Mouse (Mus musculus): Measurements from ENCODE around the gene Dph2. TPM values are rescaled to one million over a fixed set of nuclear protein-coding genes. Genes with fewer than 3 reads are reported as not detected.

The Dph2 gene
- polyA plus RNA-seq, 1 experiment from 2014 or later, result 22.0 TPM

Other genes with a start within 250 kb of the Dph2 start
- 66.1 and 67.3 TPM in 2 replicates for gene Dmap1, start 209.8 kb downstream of the Dph2 start, polyA plus RNA-seq (2014; fragmentation: Nextera tagmentation; extraction: Ambion mirVana)
- gene Gm12845, start 167.6 kb downstream of the Dph2 start, polyA plus RNA-seq (2014; fragmentation: Nextera tagmentation; extraction: Ambion mirVana), result not detected in 2 replicates
- gene Klf17, start 126.4 kb downstream of the Dph2 start, polyA plus RNA-seq (2014; fragmentation: Nextera tagmentation; extraction: Ambion mirVana), result not detected in 2 replicates
- gene Slc6a9, start 57.5 kb downstream of the Dph2 start, polyA plus RNA-seq (2014; fragmentation: Nextera tagmentation; extraction: Ambion mirVana), result 9.4 and 11.0 TPM in 2 replicates
- 1.8 and 2.0 TPM in 2 replicates for gene Ccdc24, start 19.5 kb downstream of the Dph2 start, polyA plus RNA-seq (2014; fragmentation: Nextera tagmentation; extraction: Ambion mirVana)
- 30.9 and 31.5 TPM in 2 replicates for gene B4galt2, start 8.5 kb downstream of the Dph2 start, polyA plus RNA-seq (2014; fragmentation: Nextera tagmentation; extraction: Ambion mirVana)
- gene Atp6v0b, start 4.7 kb downstream of the Dph2 start, polyA plus RNA-seq (2014; fragmentation: Nextera tagmentation; extraction: Ambion mirVana), result 182 and 213 TPM in 2 replicates
- gene Ipo13, start 23.0 kb upstream of the Dph2 start, polyA plus RNA-seq (2014; fragmentation: Nextera tagmentation; extraction: Ambion mirVana), result 29.0 and 40.1 TPM in 2 replicates
- 2.7 and 3.0 TPM in 2 replicates for gene Artn, start 37.7 kb upstream of the Dph2 start, polyA plus RNA-seq (2014; fragmentation: Nextera tagmentation; extraction: Ambion mirVana)
- 6.8 and 11.0 TPM in 2 replicates for gene St3gal3, start 242.9 kb upstream of the Dph2 start, polyA plus RNA-seq (2014; fragmentation: Nextera tagmentation; extraction: Ambion mirVana)

Data from kidney, embryonic 14.5 days (tissue).